Mouse (Mus musculus) thymus, postnatal 10 days (tissue): ENCODE measurements around the gene 1700034J05Rik.

Source experiments
- DNase-seq, 2 experiments: peaks; one replicate each; pipeline ENCODE4 v3.0.0; 2021; ENCODE audit warnings: low spot score in 2 of 2

Gene 1700034J05Rik

GRCm38 (mm10) chr6:146963396-146964150 lies 9.4 kb upstream of the 1700034J05Rik start:
- DNase-seq = no peak

- no peak for DNase-seq
Observed at GRCm38 (mm10) chr6:146961832-146962481, 7.7 kb upstream of the 1700034J05Rik start.

- no peak for DNase-seq
Observed at GRCm38 (mm10) chr6:146960956-146961355, 6.7 kb upstream of the 1700034J05Rik start.

GRCm38 (mm10) chr6:146959908-146960680 lies 5.9 kb upstream of the 1700034J05Rik start:
- DNase-seq = no peak

GRCm38 (mm10) chr6:146958694-146959093 lies 4.5 kb upstream of the 1700034J05Rik start:
- DNase-seq = no peak

- DNase-seq = no peak
Observed at GRCm38 (mm10) chr6:146956961-146957360, 2.7 kb upstream of the 1700034J05Rik start.

GRCm38 (mm10) chr6:146955896-146956295 lies 1.7 kb upstream of the 1700034J05Rik start:
- no peak for DNase-seq

GRCm38 (mm10) chr6:146955475-146955874 lies 1.3 kb upstream of the 1700034J05Rik start:
- DNase-seq = no peak

GRCm38 (mm10) chr6:146950454-146950832 lies 3.8 kb downstream of the 1700034J05Rik start:
- DNase-seq = no peak

GRCm38 (mm10) chr6:146949682-146950453 lies 4.4 kb downstream of the 1700034J05Rik start:
- no peak for DNase-seq

- no peak for DNase-seq
Observed at GRCm38 (mm10) chr6:146947186-146947585, 7.0 kb downstream of the 1700034J05Rik start.

- no peak for DNase-seq
Observed at GRCm38 (mm10) chr6:146946327-146947029, 7.7 kb downstream of the 1700034J05Rik start.

- no peak for DNase-seq
Observed at GRCm38 (mm10) chr6:146944830-146945229, 9.4 kb downstream of the 1700034J05Rik start.

GRCm38 (mm10) chr6:146944009-146944408 lies 10.2 kb downstream of the 1700034J05Rik start:
- DNase-seq = no peak

GRCm38 (mm10) chr6:146941505-146942275 lies 12.5 kb downstream of the 1700034J05Rik start:
- no peak for DNase-seq

GRCm38 (mm10) chr6:146939026-146939425 lies 15.2 kb downstream of the 1700034J05Rik start:
- DNase-seq = no peak

GRCm38 (mm10) chr6:146935957-146936356 lies 18.3 kb downstream of the 1700034J05Rik start:
- DNase-seq = no peak

GRCm38 (mm10) chr6:146933123-146933522 lies 21.1 kb downstream of the 1700034J05Rik start:
- no peak for DNase-seq

- DNase-seq = no peak
Observed at GRCm38 (mm10) chr6:146929031-146929430, 25.2 kb downstream of the 1700034J05Rik start.

- DNase-seq = no peak
Observed at GRCm38 (mm10) chr6:146928108-146928507, 26.1 kb downstream of the 1700034J05Rik start.
